Mouse (Mus musculus): ENCODE measurements around the gene F2rl1.

F2rl1 gene

DNA sequence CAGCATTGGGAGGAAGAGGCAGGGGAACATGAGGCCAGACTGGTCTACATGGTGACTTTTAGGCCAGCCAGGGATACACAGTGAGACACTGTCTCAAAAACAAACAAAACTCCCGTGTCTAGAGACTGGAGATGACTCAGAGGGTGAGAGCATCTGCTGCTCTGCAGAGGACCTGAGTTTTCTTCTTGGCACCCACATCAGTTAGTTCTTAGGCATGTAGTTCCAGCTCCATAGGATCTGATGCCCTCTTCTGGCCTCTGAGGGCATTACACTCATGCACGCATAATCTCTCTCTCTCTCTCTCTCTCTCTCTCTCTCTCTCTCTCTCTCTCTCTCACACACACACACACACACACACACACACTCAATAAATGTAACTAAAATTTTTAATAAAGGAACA, 54.1 kb downstream of the F2rl1 start:
- in situ Hi-C loops (cut with MboI, MseI) = no loop called here

Data from T-helper 1 cell (primary cell).